Mouse (Mus musculus) limb, embryonic 13.5 days (tissue): ENCODE data around the gene Uba6. TPM values are rescaled to one million over a fixed set of nuclear protein-coding genes. Genes with fewer than 3 reads are reported as not detected.

ENCODE experiments used
- ATAC-seq: fragments of 200-750 bp; cut with Nextera tagmentation; 2 replicates; pipeline ENCODE4 v1.8.0; 2017; ENCODE audit warnings: low read depth, moderate number of reproducible peaks, moderate TSS enrichment; ENCODE audit not compliant: low FRiP score
- H3K27ac ChIP-seq: fragments of 300-500 bp; sonication (generic); 2 replicates; pipeline ENCODE4 v1.5.1; 2015; ENCODE audit warnings: inconsistent platforms, mild to moderate bottlenecking, moderate library complexity
- H3K27me3 ChIP-seq: fragments of 300-500 bp; sonication (generic); 2 replicates; pipeline ENCODE4 v1.6.1; 2015; ENCODE audit warnings: mild to moderate bottlenecking, inconsistent platforms
- H3K36me3 ChIP-seq: fragments of 300-500 bp; sonication (generic); 2 replicates; pipeline ENCODE4 v1.6.1; 2015; ENCODE audit warnings: inconsistent platforms, mild to moderate bottlenecking, moderate library complexity
- H3K4me1 ChIP-seq: fragments of 300-500 bp; sonication (generic); 2 replicates; pipeline ENCODE4 v1.6.1; 2015; ENCODE audit warnings: inconsistent platforms
- H3K4me2 ChIP-seq: fragments of 300-500 bp; sonication (generic); replicated peaks from 2 replicates; pipeline ENCODE4 v1.6.1; 2015; ENCODE audit warnings: inconsistent platforms, mild to moderate bottlenecking, moderate library complexity
- H3K4me3 ChIP-seq: fragments of 300-500 bp; sonication (generic); 2 replicates; pipeline ENCODE4 v1.5.1; 2015; ENCODE audit warnings: moderate library complexity, mild to moderate bottlenecking, inconsistent platforms
- H3K9ac ChIP-seq: fragments of 300-500 bp; sonication (generic); 2 replicates; pipeline ENCODE4 v1.6.1; 2015; ENCODE audit warnings: mild to moderate bottlenecking, inconsistent platforms
- H3K9me3 ChIP-seq: fragments of 300-500 bp; sonication (generic); 2 replicates; pipeline ENCODE4 v1.6.1; 2016; ENCODE audit warnings: inconsistent platforms
- WGBS: fragments of 180-500 bp; shearing (Covaris S2); methylation state at CpG from one replicate; pipeline ENCODE4 v1.1.7; 2015; 5-methylcytosine and 5-hydroxymethylcytosine counted together
- polyA plus RNA-seq: library from polyadenylated mRNA; unstranded; fragments of >200 nt; fragmentation: Nextera tagmentation; extraction: Ambion mirVana; gene quantifications from 2 replicates; pipeline ENCODE4 v1.2.1, GENCODE M21; 2015

The Uba6 gene
- polyA plus RNA-seq, 1 experiment from 2014 or later, result 15.2 TPM

GRCm38 (mm10) chr5:86113037-86113436 is 59.6 kb downstream of the Uba6 start:
- H3K27me3 ChIP-seq, result no peaks in the 10 kb centered on the region
- ATAC-seq, result no peak
- 90% methylated on average over 2 of the region's 2 CpGs for WGBS
- no peak overlapping the region for H3K4me3 ChIP-seq
- H3K27ac ChIP-seq, result no peak overlapping the region
- no peaks in the 10 kb centered on the region for H3K4me1 ChIP-seq
- no peak overlapping the region for H3K4me2 ChIP-seq
- peaks cover 16% of the 10 kb centered on the region for H3K36me3 ChIP-seq
- no peaks in the 10 kb centered on the region for H3K9me3 ChIP-seq
- no peak overlapping the region for H3K9ac ChIP-seq

GRCm38 (mm10) chr5:86111074-86111473 is 61.5 kb downstream of the Uba6 start:
- Histone ChIP-seq H3K36me3 (peaks cover 17% of the 10 kb centered on the region), H3K9ac (no peak overlapping the region), H3K9me3 (no peaks in the 10 kb centered on the region), H3K27me3 (no peaks in the 10 kb centered on the region), H3K4me1 (no peaks in the 10 kb centered on the region), H3K4me3 (no peak overlapping the region), H3K27ac (no peak overlapping the region), H3K4me2 (no peak overlapping the region)
- 96% methylated on average over 1 of the region's 1 CpGs for WGBS
- ATAC-seq, result no peak

GRCm38 (mm10) chr5:86106610-86107009 is 66.0 kb downstream of the Uba6 start:
- H3K9me3 ChIP-seq, result no peaks in the 10 kb centered on the region
- no peak overlapping the region for H3K4me3 ChIP-seq
- H3K4me2 ChIP-seq, result no peak overlapping the region
- H3K9ac ChIP-seq, result no peak overlapping the region
- no peak for ATAC-seq
- WGBS, result 77% methylated on average over 2 of the region's 2 CpGs
- H3K27me3 ChIP-seq, result no peaks in the 10 kb centered on the region
- H3K27ac ChIP-seq, result no peak overlapping the region
- H3K4me1 ChIP-seq, result no peaks in the 10 kb centered on the region
- H3K36me3 ChIP-seq, result peaks cover 7% of the 10 kb centered on the region

- Histone ChIP-seq H3K4me2 (no peak overlapping the region), H3K27ac (no peak overlapping the region), H3K27me3 (no peaks in the 10 kb centered on the region), H3K4me1 (no peaks in the 10 kb centered on the region), H3K36me3 (peaks cover 3% of the 10 kb centered on the region; the same call in 1 of the 2 replicates), H3K9ac (no peak overlapping the region), H3K4me3 (no peak overlapping the region), H3K9me3 (no peaks in the 10 kb centered on the region)
- WGBS, result 97% methylated on average over 2 of the region's 2 CpGs
- ATAC-seq, result no peak
Observed at GRCm38 (mm10) chr5:86102176-86102575, 70.4 kb downstream of the Uba6 start.

- Histone ChIP-seq H3K9me3 (no peaks in the 10 kb centered on the region), H3K27me3 (no peaks in the 10 kb centered on the region), H3K4me2 (no peak overlapping the region), H3K9ac (no peak overlapping the region), H3K4me1 (no peaks in the 10 kb centered on the region), H3K27ac (no peak overlapping the region), H3K4me3 (no peak overlapping the region), H3K36me3 (no peaks in the 10 kb centered on the region)
- no peak for ATAC-seq
- WGBS, result 84% methylated on average over 3 of the region's 3 CpGs
Observed at GRCm38 (mm10) chr5:86100621-86101020, 72.0 kb downstream of the Uba6 start.

GRCm38 (mm10) chr5:86098988-86099387 is 73.6 kb downstream of the Uba6 start:
- Histone ChIP-seq H3K36me3 (no peaks in the 10 kb centered on the region), H3K4me1 (no peaks in the 10 kb centered on the region), H3K4me2 (no peak overlapping the region), H3K9ac (no peak overlapping the region), H3K9me3 (no peaks in the 10 kb centered on the region), H3K4me3 (no peak overlapping the region), H3K27ac (no peak overlapping the region), H3K27me3 (no peaks in the 10 kb centered on the region)
- WGBS, result 75% methylated on average over 3 of the region's 3 CpGs
- no peak for ATAC-seq

GRCm38 (mm10) chr5:86094754-86095153 is 77.8 kb downstream of the Uba6 start:
- Histone ChIP-seq H3K27ac (no peak overlapping the region), H3K9me3 (no peaks in the 10 kb centered on the region), H3K27me3 (no peaks in the 10 kb centered on the region), H3K9ac (no peak overlapping the region), H3K4me1 (no peaks in the 10 kb centered on the region), H3K4me3 (no peak overlapping the region), H3K4me2 (no peak overlapping the region), H3K36me3 (no peaks in the 10 kb centered on the region)
- ATAC-seq, result no peak
- WGBS, result 87% methylated on average over 9 of the region's 9 CpGs

- Histone ChIP-seq H3K27ac (no peak overlapping the region), H3K9ac (no peak overlapping the region), H3K36me3 (no peaks in the 10 kb centered on the region), H3K4me1 (no peaks in the 10 kb centered on the region), H3K9me3 (no peaks in the 10 kb centered on the region), H3K4me3 (no peak overlapping the region), H3K27me3 (no peaks in the 10 kb centered on the region), H3K4me2 (no peak overlapping the region)
- ATAC-seq, result no peak
- 79% methylated on average over 6 of the region's 6 CpGs for WGBS
Observed at GRCm38 (mm10) chr5:86086751-86087150, 85.9 kb downstream of the Uba6 start.

GRCm38 (mm10) chr5:86084979-86085378 is 87.6 kb downstream of the Uba6 start:
- Histone ChIP-seq H3K36me3 (no peaks in the 10 kb centered on the region), H3K27me3 (no peaks in the 10 kb centered on the region), H3K4me2 (no peak overlapping the region), H3K27ac (no peak overlapping the region), H3K4me3 (no peak overlapping the region), H3K4me1 (no peaks in the 10 kb centered on the region), H3K9ac (no peak overlapping the region), H3K9me3 (no peaks in the 10 kb centered on the region)
- 76% methylated on average over 7 of the region's 7 CpGs for WGBS
- no peak for ATAC-seq

GRCm38 (mm10) chr5:86083987-86084386 is 88.6 kb downstream of the Uba6 start:
- Histone ChIP-seq H3K4me1 (no peaks in the 10 kb centered on the region), H3K27me3 (no peaks in the 10 kb centered on the region), H3K4me2 (no peak overlapping the region), H3K4me3 (no peak overlapping the region), H3K9me3 (no peaks in the 10 kb centered on the region), H3K27ac (no peak overlapping the region), H3K36me3 (no peaks in the 10 kb centered on the region), H3K9ac (no peak overlapping the region)
- ATAC-seq, result no peak
- 78% methylated on average over 6 of the region's 6 CpGs for WGBS

GRCm38 (mm10) chr5:86078720-86079334 is 93.8 kb downstream of the Uba6 start:
- no peak overlapping the region for H3K27ac ChIP-seq
- no peaks in the 10 kb centered on the region for H3K9me3 ChIP-seq
- WGBS, result 72% methylated on average over 3 of the region's 3 CpGs
- no peak overlapping the region for H3K9ac ChIP-seq
- no peaks in the 10 kb centered on the region for H3K36me3 ChIP-seq
- H3K27me3 ChIP-seq, result no peaks in the 10 kb centered on the region
- no peak overlapping the region for H3K4me2 ChIP-seq
- no peak for ATAC-seq
- H3K4me1 ChIP-seq, result no peaks in the 10 kb centered on the region
- H3K4me3 ChIP-seq, result no peak overlapping the region

GRCm38 (mm10) chr5:86072756-86073386 is 99.7 kb downstream of the Uba6 start:
- ATAC-seq, result no peak
- Histone ChIP-seq H3K9me3 (no peaks in the 10 kb centered on the region), H3K27me3 (no peaks in the 10 kb centered on the region), H3K4me2 (no peak overlapping the region), H3K36me3 (no peaks in the 10 kb centered on the region), H3K9ac (no peak overlapping the region), H3K4me1 (no peaks in the 10 kb centered on the region), H3K27ac (no peak overlapping the region), H3K4me3 (no peak overlapping the region)
- 76% methylated on average over 4 of the region's 4 CpGs for WGBS

- H3K36me3 ChIP-seq, result no peaks in the 10 kb centered on the region
- no peak within 1 kb of the TSS for H3K4me2 ChIP-seq
- H3K9me3 ChIP-seq, result no peaks in the 10 kb centered on the region
- H3K4me3 ChIP-seq, result no peak within 1 kb of the TSS
- no peaks in the 10 kb centered on the region for H3K27me3 ChIP-seq
- H3K4me1 ChIP-seq, result peaks cover 8% of the 10 kb centered on the region; the same call in 1 of the 2 replicates
- 73% methylated on average over 7 of the region's 7 CpGs for WGBS
- H3K9ac ChIP-seq, result no peak within 1 kb of the TSS
- no peak within 1 kb of the TSS for H3K27ac ChIP-seq
- no peak for ATAC-seq
Observed at GRCm38 (mm10) chr5:86071538-86071937, 101.1 kb downstream of the Uba6 start, which contains the start of gene Stap1. TSS of gene Stap1 (plus strand) at chr5:86071746.
